Mouse (Mus musculus) CH12.LX (cell line): ENCODE data around the gene Gm8994. TPM values are rescaled to one million over a fixed set of nuclear protein-coding genes. Genes with fewer than 3 reads are reported as not detected.
A peak's percentile ranks its signal among the peaks of the same experiment; 100 is the strongest.

Experiments
- DNase-seq: peaks from one replicate; pipeline ENCODE4 v3.0.0-alpha.2; 2013; ENCODE audit errors: extremely low read depth
- H3K27ac ChIP-seq: 2 replicates; pipeline ENCODE4 v1.5.1; 2012; ENCODE audit warnings: low read depth, mild to moderate bottlenecking, control low read depth, moderate library complexity; ENCODE audit not compliant: insufficient read depth
- H3K27me3 ChIP-seq: replicated peaks from 2 replicates; pipeline ENCODE3; 2012; ENCODE audit warnings: inconsistent platforms
- H3K36me3 ChIP-seq, 2 experiments: replicated peaks in 1 of 2; 2 replicates each; pipeline versions ENCODE3 to v1.6.1; 2012; ENCODE audit warnings: inconsistent platforms in 1 of 2, low read length in 1 of 2, mild to moderate bottlenecking in 1 of 2, mixed read lengths in 1 of 2, moderate library complexity in 1 of 2; ENCODE audit not compliant: control insufficient read depth in 1 of 2, insufficient read depth in 1 of 2
- H3K4me1 ChIP-seq, 2 experiments: 2 replicates each; pipeline ENCODE4 v1.6.1; 2012; ENCODE audit warnings: inconsistent platforms in 1 of 2, moderate library complexity in 1 of 2; ENCODE audit not compliant: insufficient read depth in 2 of 2, control insufficient read depth in 1 of 2
- H3K4me2 ChIP-seq: 2 replicates; pipeline ENCODE4 v1.6.1; 2012; ENCODE audit warnings: low read depth, mild to moderate bottlenecking, control low read depth; ENCODE audit not compliant: poor library complexity, insufficient read depth, severe bottlenecking
- H3K4me3 ChIP-seq, 3 experiments: fragments of 150-350 bp in 1 of 3; sonication (generic) in 1 of 3; replicated peaks in 1 of 3; 2 replicates each; pipeline versions ENCODE3 to v1.5.1; 2011 to 2012; ENCODE audit warnings: low read depth in 2 of 3, low read length in 2 of 3, mild to moderate bottlenecking in 2 of 3, moderate library complexity in 2 of 3, control low read depth in 1 of 3, improper control_type of control experiment in 1 of 3, inconsistent platforms in 1 of 3, mixed read lengths in 1 of 3; ENCODE audit not compliant: poor library complexity in 1 of 3
- H3K79me2 ChIP-seq: replicated peaks from 2 replicates; pipeline ENCODE4 v1.6.1; 2012; ENCODE audit warnings: mild to moderate bottlenecking, moderate library complexity; ENCODE audit not compliant: control insufficient read depth, poor library complexity, insufficient read depth, severe bottlenecking; ENCODE audit errors: extremely low read depth
- H3K9ac ChIP-seq: 2 replicates; pipeline ENCODE4 v1.6.1; 2012; ENCODE audit warnings: low read depth, mild to moderate bottlenecking, control low read depth, moderate library complexity; ENCODE audit not compliant: insufficient read depth
- H3K9me3 ChIP-seq: replicated peaks from 2 replicates; pipeline ENCODE3; 2012; ENCODE audit warnings: low read length, inconsistent platforms, mixed read lengths
- CHD1 ChIP-seq: IDR thresholded peaks from 2 replicates; pipeline ENCODE4 v1.6.1; 2012; ENCODE audit warnings: low read depth, low read length, improper control_type of control experiment, inconsistent platforms
- CTCF ChIP-seq, 2 experiments: IDR thresholded peaks in 1 of 2; conservative IDR thresholded peaks in 1 of 2; 2 replicates each; pipeline ENCODE4 v1.5.1; 2011 to 2012; ENCODE audit warnings: low read depth in 2 of 2, low read length in 2 of 2, improper control_type of control experiment in 1 of 2, inconsistent platforms in 1 of 2, mild to moderate bottlenecking in 1 of 2, moderate library complexity in 1 of 2
- E2F4 ChIP-seq: IDR thresholded peaks from 2 replicates; pipeline ENCODE4 v1.6.1; 2011; ENCODE audit warnings: low read depth, low read length, improper control_type of control experiment; ENCODE audit not compliant: insufficient replicate concordance
- JUN ChIP-seq: IDR thresholded peaks from 2 replicates; pipeline ENCODE4 v1.6.1; 2011; ENCODE audit warnings: low read depth, mild to moderate bottlenecking, low read length, improper control_type of control experiment, moderate library complexity; ENCODE audit not compliant: insufficient read depth
- MAFK ChIP-seq: IDR thresholded peaks from 2 replicates; pipeline ENCODE4 v1.6.1; 2011; ENCODE audit warnings: low read length, improper control_type of control experiment; ENCODE audit not compliant: insufficient replicate concordance
- MAX ChIP-seq: IDR thresholded peaks from 2 replicates; pipeline ENCODE4 v1.6.1; 2011; ENCODE audit warnings: low read length, improper control_type of control experiment
- MEF2A ChIP-seq: IDR thresholded peaks from 2 replicates; pipeline ENCODE4 v1.6.1; 2014; ENCODE audit warnings: low read depth, mild to moderate bottlenecking, inconsistent platforms, low read length, improper control_type of control experiment, borderline replicate concordance
- NELFE ChIP-seq: IDR thresholded peaks from 2 replicates; pipeline ENCODE4 v1.6.1; 2011; ENCODE audit warnings: low read depth, low read length, improper control_type of control experiment
- POLR2AphosphoS2 ChIP-seq: IDR thresholded peaks from 2 replicates; pipeline ENCODE4 v1.6.1; 2011; ENCODE audit warnings: low read depth, low read length, improper control_type of control experiment
- RAD21 ChIP-seq: IDR thresholded peaks from 2 replicates; pipeline ENCODE4 v1.6.1; 2011; ENCODE audit warnings: low read depth, mild to moderate bottlenecking, low read length, improper control_type of control experiment, moderate library complexity
- RCOR1 ChIP-seq: conservative IDR thresholded peaks from 2 replicates; pipeline ENCODE4 v1.6.1; 2012; ENCODE audit warnings: low read depth, mild to moderate bottlenecking, inconsistent platforms, low read length, improper control_type of control experiment
- SMC3 ChIP-seq: IDR thresholded peaks from 2 replicates; pipeline ENCODE4 v1.6.1; 2011; ENCODE audit warnings: low read depth, low read length, improper control_type of control experiment
- TBP ChIP-seq: conservative IDR thresholded peaks from 2 replicates; pipeline ENCODE4 v1.6.1; 2011; ENCODE audit warnings: low read depth, low read length, improper control_type of control experiment
- TCF12 ChIP-seq: IDR thresholded peaks from 2 replicates; pipeline ENCODE4 v1.6.1; 2014; ENCODE audit warnings: low read depth, mild to moderate bottlenecking, inconsistent platforms, low read length, improper control_type of control experiment
- USF1 ChIP-seq: IDR thresholded peaks from 2 replicates; pipeline ENCODE4 v1.6.1; 2014; ENCODE audit warnings: low read depth, mild to moderate bottlenecking, inconsistent platforms, low read length, improper control_type of control experiment
- ZKSCAN1 ChIP-seq: IDR thresholded peaks from 2 replicates; pipeline ENCODE4 v1.6.1; 2012; ENCODE audit warnings: low read depth, inconsistent platforms, low read length, improper control_type of control experiment, borderline replicate concordance
- dilution Hi-C: fragments of 300-500 bp; cut with MboI; formaldehyde crosslinking; loops from 2 replicates; pipeline ENCODE4 v1.14.3; 2020; ENCODE audit warnings: low sequenced_read_pairs; ENCODE audit not compliant: extremely low pct_unique_long_range_greater_than_20kb, extremely low pct_ligation_motif_present
- in situ Hi-C: fragments of 300-500 bp; cut with MboI; formaldehyde crosslinking; loops from 3 replicates; pipeline ENCODE4 v1.14.3; 2019; ENCODE audit warnings: low sequenced_read_pairs, low pct_ligation_motif_present, low pct_unique_long_range_greater_than_20kb, mixed read lengths
- polyA plus RNA-seq: library from polyadenylated mRNA; unstranded; fragments of >175 nt; gene quantifications from 2 replicates; pipeline ENCODE4 v1.2.1, GENCODE M21; 2012; ENCODE audit warnings: low read depth; ENCODE audit not compliant: insufficient read length
- total RNA-seq, 2 experiments: library from RNA; depleted of rRNA; stranded (reverse); fragments of 300-350 nt in 1 of 2; fragments of >200 nt in 1 of 2; gene quantifications; 2 replicates each; pipeline ENCODE4 v1.2.3; 2012 to 2014

Gene Gm8994
- total and polyA plus RNA-seq, 3 experiments, result not detected

- Histone ChIP-seq H3K79me2 (no peaks in the 10 kb centered on the region), H3K27ac (no peak overlapping the region), H3K4me1 (no peaks in the 10 kb centered on the region), H3K9me3 (no peaks in the 10 kb centered on the region), H3K36me3 (no peaks in the 10 kb centered on the region)
- no peak for DNase-seq
- TF ChIP-seq TBP (no peak), MAX (no peak), TCF12 (no peak), JUN (no peak), CHD1 (no peak), ZKSCAN1 (no peak), NELFE (no peak), MEF2A (no peak), MAFK (no peak), SMC3 (no peak), E2F4 (no peak), RCOR1 (no peak), POLR2AphosphoS2 (no peak)
- TF ChIP-seq, all 38 proteins: peak for 0
- peaks cover 21% of the 10 kb centered on the region for H3K27me3 ChIP-seq
- no peak overlapping the region for H3K4me3 ChIP-seq
- dilution Hi-C loops (no loop called here), in situ Hi-C loops (no loop called here)
- H3K4me2 ChIP-seq, result no peak overlapping the region
- H3K9ac ChIP-seq, result no peak overlapping the region
These were observed 20.3 kb downstream of the Gm8994 start for GRCm38 (mm10) chr6:136347631-136348030.

GRCm38 (mm10) chr6:136353399-136354184, 26.3 kb downstream of the Gm8994 start:
- Histone ChIP-seq H3K4me2 (no peak overlapping the region), H3K4me1 (peaks cover 0 to 3% of the 10 kb centered on the region in 2 experiments; a peak in 2 of 4 replicates), H3K79me2 (no peaks in the 10 kb centered on the region), H3K27me3 (peaks cover 37% of the 10 kb centered on the region), H3K36me3 (no peaks in the 10 kb centered on the region), H3K9ac (no peak overlapping the region), H3K4me3 (no peak overlapping the region), H3K9me3 (no peaks in the 10 kb centered on the region), H3K27ac (no peak overlapping the region)
- in situ Hi-C loops, result loop anchor here (25.0 kb wide), 1 partner anchor 916 kb away; no protein-coding TSS in a partner anchor
- DNase-seq, result peak; percentile 49
- dilution Hi-C loops, result no loop called here
- TF ChIP-seq CTCF (conservative IDR thresholded peaks at IDR 0.05 in 1 of 2, IDR thresholded peaks at IDR 0.05 in 1 of 2; ENCODE audit: low read depth in 2 of 2, low read length in 2 of 2), result peak; percentile 57 to 83
- TF ChIP-seq SMC3, result peak; percentile 62
- peak; percentile 89 for TF ChIP-seq RAD21
- TF ChIP-seq USF1, result no peak
- TF ChIP-seq ZKSCAN1, result no peak
